Mouse (Mus musculus): ENCODE measurements around the gene Hist1h4m.
"Not testable (repeated sequence)": the region's sequence is repeated elsewhere in the genome, so short reads cannot be mapped to it uniquely, and the experiment has no call there.

Hist1h4m gene

GRCm38 (mm10) chr13:21811539-21811938 is at the start of gene Hist1h4m:
TSS of gene Hist1h4m (plus strand) at chr13:21811746.
- in situ Hi-C loops (cut with MboI; ENCODE audit: low sequenced_read_pairs) = not testable (repeated sequence)

DNA sequence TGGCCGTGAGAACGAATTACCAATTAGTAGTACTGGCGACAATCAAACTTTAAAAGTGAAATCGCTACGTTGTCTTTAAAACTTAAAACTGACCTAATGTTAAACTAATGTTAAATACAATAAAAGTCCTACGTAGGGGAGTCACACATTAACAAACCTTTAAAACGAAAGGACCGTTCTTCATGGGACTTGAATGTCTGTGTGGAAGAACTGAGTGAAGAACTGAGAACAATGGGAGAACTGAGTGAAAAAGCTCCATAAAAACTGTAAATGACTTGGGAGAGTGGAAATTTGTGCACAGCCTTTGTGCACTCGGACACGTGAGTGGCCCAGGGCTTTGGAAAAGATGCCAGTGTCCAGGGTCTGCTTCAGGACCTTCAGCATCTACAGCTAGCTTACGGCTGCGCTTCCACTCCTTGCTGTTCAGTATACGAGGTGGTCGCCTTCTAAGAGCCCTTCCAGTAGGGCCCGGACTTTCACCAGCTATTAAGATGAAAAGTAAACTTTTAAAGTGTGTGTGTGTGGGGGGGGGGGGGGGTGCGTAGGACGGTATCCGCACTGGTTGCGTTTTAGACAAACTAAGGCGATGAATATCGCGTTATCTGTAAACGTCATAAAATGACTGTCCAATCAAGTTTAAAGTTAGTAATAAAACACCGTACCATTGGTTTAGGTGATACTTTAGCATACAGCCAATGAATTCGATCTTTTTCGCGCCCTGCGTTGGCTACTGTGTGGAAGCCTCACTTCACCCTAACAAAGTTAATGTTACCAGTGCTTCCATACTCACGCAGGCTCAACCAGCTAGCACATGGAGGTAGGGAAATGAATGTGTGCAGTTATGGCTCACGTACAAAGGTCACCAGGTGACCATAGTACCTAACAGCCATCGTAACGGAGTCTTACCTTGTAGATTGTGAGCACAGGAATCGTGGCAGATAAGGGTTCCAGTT is 32.5 kb upstream of the Hist1h4m start:
- in situ Hi-C loops (cut with MboI; ENCODE audit: low sequenced_read_pairs) = loop anchor here (25.0 kb wide), 1 partner anchor 1783 kb away; the partner anchor contains the start of genes Hist1h1d, Hist1h2ad, Hist1h2ae and Hist1h2bf

DNA sequence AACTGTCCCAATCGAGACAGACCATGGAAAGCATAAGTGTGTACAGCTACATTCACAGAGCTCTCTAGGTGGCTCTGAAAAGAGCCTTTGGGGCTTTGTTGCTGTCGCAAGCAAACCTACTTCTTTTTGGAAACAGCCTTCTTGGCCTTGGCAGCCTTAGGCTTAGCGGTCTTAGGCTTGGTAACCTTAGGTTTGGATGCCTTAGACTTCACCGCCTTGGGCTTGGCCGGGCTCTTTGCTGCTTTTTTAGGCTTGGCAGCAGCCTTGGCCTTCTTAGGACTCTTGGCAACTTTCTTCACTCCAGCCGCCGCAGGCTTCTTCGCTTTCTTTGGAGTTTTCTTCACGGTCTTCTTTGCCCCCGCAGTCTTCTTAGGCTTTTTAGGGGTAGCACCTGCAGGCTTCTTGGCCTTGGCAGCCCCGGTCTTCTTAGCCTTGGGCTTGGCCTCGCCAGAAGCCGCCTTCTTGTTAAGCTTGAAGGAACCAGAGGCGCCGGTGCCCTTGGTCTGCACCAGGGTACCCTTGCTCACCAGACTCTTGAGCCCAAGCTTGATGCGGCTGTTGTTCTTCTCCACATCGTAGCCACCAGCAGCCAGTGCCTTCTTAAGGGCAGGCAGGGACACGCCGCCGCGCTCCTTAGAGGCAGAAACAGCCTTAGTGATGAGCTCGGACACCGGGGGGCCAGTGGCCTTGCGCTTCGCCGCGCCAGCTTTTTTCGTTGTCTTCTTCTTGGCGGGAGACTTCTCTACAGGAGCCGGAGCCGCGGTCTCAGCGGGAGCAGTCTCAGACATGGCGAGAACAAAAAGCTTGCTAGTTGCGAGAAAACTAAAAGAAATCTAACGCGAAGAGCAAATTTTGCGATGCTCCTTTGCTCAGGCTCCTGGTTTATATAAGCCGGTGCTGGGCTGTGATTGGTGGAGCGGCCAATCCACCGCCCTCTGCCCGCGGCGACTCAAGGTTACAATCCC is 31.5 kb upstream of the Hist1h4m start, which contains the start of gene Hist1h1b:
TSS of gene Hist1h1b (minus strand) at position 859 of the 965 bp plus-strand sequence.
- in situ Hi-C loops (cut with MboI; ENCODE audit: low sequenced_read_pairs) = loop anchor here (25.0 kb wide), 1 partner anchor 1782 kb away; the partner anchor contains the start of genes Hist1h1d, Hist1h2ad, Hist1h2ae and Hist1h2bf

GRCm38 (mm10) chr13:21781021-21781555 is 30.5 kb upstream of the Hist1h4m start:
- in situ Hi-C loops (cut with MboI; ENCODE audit: low sequenced_read_pairs) = loop anchor here (25.0 kb wide), 1 partner anchor 1781 kb away; the partner anchor contains the start of genes Hist1h1d, Hist1h2ad, Hist1h2ae and Hist1h2bf

- in situ Hi-C loops (cut with MboI; ENCODE audit: low sequenced_read_pairs) = loop anchor here (25.0 kb wide), 1 partner anchor 1781 kb away; the partner anchor contains the start of genes Hist1h1d, Hist1h2ad, Hist1h2ae and Hist1h2bf
These were observed 29.9 kb upstream of the Hist1h4m start for GRCm38 (mm10) chr13:21781639-21782038.

GRCm38 (mm10) chr13:21782361-21783254 is 28.9 kb upstream of the Hist1h4m start:
- in situ Hi-C loops (cut with MboI; ENCODE audit: low sequenced_read_pairs) = loop anchor here (25.0 kb wide), 1 partner anchor 1780 kb away; the partner anchor contains the start of genes Hist1h1d, Hist1h2ad, Hist1h2ae and Hist1h2bf

- in situ Hi-C loops (cut with MboI; ENCODE audit: low sequenced_read_pairs) = loop anchor here (25.0 kb wide), 1 partner anchor 1779 kb away; the partner anchor contains the start of genes Hist1h1d, Hist1h2ad, Hist1h2ae and Hist1h2bf
These were observed 28.3 kb upstream of the Hist1h4m start, which contains the start of gene Hist1h3i for GRCm38 (mm10) chr13:21783255-21783617. TSS of gene Hist1h3i (minus strand) at chr13:21783370.

DNA sequence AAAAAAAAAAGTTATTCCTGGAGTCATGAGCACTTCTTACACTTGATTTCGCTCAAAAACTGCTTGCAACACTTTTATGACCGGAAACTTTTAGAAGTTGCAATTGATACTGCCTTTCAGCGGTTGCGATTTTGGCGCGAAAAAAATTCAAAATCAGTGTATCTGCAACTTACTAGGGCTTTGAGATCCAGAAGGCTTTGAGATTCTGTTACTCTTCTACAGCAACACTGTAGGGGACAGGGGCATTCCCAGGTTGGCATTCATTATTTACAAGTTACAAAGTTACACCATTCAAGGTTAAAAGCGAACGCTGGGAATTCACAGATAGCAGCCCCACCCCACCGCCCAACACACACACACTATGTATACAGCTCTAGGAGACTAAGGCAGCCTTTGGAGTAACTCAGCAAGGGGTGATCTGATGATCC is 27.8 kb upstream of the Hist1h4m start:
- in situ Hi-C loops (cut with MboI; ENCODE audit: low sequenced_read_pairs) = loop anchor here (25.0 kb wide), 1 partner anchor 1779 kb away; the partner anchor contains the start of genes Hist1h1d, Hist1h2ad, Hist1h2ae and Hist1h2bf

GRCm38 (mm10) chr13:21784311-21784710 is 27.2 kb upstream of the Hist1h4m start:
- in situ Hi-C loops (cut with MboI; ENCODE audit: low sequenced_read_pairs) = loop anchor here (25.0 kb wide), 1 partner anchor 1778 kb away; the partner anchor contains the start of genes Hist1h1d, Hist1h2ad, Hist1h2ae and Hist1h2bf

- in situ Hi-C loops (cut with MboI; ENCODE audit: low sequenced_read_pairs) = loop anchor here (25.0 kb wide), 1 partner anchor 1776 kb away; the partner anchor contains the start of genes Hist1h1d, Hist1h2ad, Hist1h2ae and Hist1h2bf
These were observed 25.2 kb upstream of the Hist1h4m start for GRCm38 (mm10) chr13:21786189-21786898.

DNA sequence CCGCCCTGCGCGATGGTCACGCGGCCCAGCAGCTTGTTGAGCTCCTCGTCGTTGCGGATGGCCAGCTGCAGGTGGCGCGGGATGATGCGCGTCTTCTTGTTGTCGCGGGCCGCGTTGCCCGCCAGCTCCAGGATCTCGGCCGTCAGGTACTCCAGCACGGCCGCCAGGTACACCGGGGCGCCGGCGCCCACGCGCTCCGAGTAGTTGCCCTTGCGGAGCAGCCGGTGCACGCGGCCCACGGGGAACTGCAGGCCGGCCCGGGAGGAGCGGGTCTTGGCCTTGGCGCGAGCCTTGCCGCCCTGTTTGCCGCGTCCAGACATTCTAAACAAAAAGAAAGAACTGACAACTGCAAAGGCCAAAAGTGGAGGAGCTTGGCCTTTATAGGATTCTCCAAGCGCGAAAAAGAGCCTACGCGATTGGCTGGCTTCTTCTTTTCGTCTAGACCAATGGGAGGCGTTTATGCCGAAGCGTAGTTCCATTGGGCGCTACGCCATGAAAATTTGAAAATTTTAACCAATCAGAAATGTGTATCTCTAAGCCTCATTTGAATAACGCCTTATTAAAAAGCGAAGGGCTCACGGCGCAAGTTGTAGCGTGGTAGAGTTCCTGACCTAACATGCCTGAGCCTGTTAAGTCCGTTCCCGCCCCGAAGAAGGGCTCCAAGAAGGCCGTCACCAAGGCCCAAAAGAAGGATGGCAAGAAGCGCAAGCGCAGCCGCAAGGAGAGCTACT is 24.5 kb upstream of the Hist1h4m start, which contains the start of the genes Hist1h2an and Hist1h2bp:
TSS of gene Hist1h2an (minus strand) at position 320 of the 731 bp plus-strand sequence.
TSS of gene Hist1h2bp (plus strand) at position 563 of the 731 bp plus-strand sequence.
- in situ Hi-C loops (cut with MboI; ENCODE audit: low sequenced_read_pairs) = loop anchor here (25.0 kb wide), 1 partner anchor 1775 kb away; the partner anchor contains the start of genes Hist1h1d, Hist1h2ad, Hist1h2ae and Hist1h2bf

- in situ Hi-C loops (cut with MboI; ENCODE audit: low sequenced_read_pairs) = loop anchor here (25.0 kb wide), 1 partner anchor 1774 kb away; the partner anchor contains the start of genes Hist1h1d, Hist1h2ad, Hist1h2ae and Hist1h2bf
These were observed 23.6 kb upstream of the Hist1h4m start for GRCm38 (mm10) chr13:21787760-21788593.

DNA sequence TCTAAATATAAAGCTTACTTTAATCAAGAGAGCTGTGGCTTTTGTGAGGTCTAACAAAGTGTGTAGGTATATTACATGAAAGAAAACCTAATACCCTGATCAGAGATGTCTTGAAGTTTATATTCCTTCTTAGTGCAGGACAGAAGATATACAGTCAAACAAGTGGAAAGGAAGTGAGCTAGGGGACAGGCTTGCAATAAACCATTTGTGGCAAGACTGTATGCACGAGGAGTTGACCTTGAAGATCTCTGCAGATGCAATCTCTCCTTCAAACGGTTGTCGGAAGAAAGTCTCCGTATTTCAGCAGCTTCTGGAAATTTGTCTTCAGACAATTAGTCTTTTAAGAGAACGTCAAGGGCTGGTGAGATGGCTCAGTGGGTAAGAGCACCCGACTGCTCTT is 21.6 kb upstream of the Hist1h4m start:
- in situ Hi-C loops (cut with MboI; ENCODE audit: low sequenced_read_pairs) = loop anchor here (25.0 kb wide), 1 partner anchor 1772 kb away; the partner anchor contains the start of genes Hist1h1d, Hist1h2ad, Hist1h2ae and Hist1h2bf

- in situ Hi-C loops (cut with MboI; ENCODE audit: low sequenced_read_pairs) = loop anchor here (25.0 kb wide), 1 partner anchor 1772 kb away; the partner anchor contains the start of genes Hist1h1d, Hist1h2ad, Hist1h2ae and Hist1h2bf
These were observed 20.8 kb upstream of the Hist1h4m start for GRCm38 (mm10) chr13:21790601-21791283.

- in situ Hi-C loops (cut with MboI; ENCODE audit: low sequenced_read_pairs) = loop anchor here (25.0 kb wide), 1 partner anchor 1767 kb away; the partner anchor contains the start of genes Hist1h1d, Hist1h2ad, Hist1h2ae and Hist1h2bf
These were observed 16.0 kb upstream of the Hist1h4m start for GRCm38 (mm10) chr13:21795584-21795983.
